Mouse (Mus musculus) cerebellum, postnatal 14 days (tissue): ENCODE measurements at regions not wholly inside any gene's neighbourhood (a gene's known extent, or its start where the extent isn't known, plus 50 kb on each side); places are given as distances from the start of the nearest gene placed in this dataset.

Experiments used
- DNase-seq, 2 experiments: peaks; one replicate each; pipeline ENCODE4 v3.0.0; 2021; ENCODE audit warnings: mixed read lengths in 2 of 2

DNA sequence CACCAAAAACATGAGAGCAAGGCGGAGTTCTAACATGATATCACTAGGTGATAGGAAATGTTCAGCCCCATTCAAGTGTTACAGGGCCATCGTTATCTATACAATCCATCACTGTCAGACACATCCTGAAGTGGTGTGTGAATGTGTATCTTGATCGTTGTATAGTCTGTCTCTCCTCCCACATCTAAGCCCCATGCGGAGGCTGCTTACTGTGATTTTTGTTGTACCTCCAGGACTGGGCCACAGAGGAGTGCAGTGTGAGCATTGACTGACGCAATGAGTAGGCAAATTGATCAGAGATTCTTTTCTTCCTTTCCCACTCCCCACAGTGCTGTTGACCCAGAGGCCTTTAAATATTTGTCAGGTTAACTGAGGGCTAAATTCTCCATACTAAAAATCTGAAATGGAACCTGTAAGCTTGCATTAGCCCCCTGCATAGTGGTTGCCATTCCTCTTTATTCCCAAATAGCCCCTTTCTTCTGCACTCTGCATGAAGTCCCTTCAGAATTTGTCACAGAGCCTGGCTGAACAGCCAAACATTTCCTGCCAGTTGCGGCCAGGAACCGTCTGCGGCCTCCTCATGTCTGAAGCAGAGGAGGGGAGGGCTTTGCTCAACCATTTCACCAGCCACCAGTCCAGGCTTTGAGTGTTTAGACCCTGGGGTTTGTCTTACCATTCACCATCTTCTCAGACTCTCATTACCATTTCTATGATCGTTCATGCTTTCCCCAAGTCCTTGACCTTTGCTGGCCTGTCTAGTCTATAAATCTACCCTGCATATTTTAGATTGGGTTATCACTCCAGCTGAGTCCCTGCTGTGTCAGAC is 119.3 kb downstream of the Ttc8 start:
- DNase-seq: no peak

DNA sequence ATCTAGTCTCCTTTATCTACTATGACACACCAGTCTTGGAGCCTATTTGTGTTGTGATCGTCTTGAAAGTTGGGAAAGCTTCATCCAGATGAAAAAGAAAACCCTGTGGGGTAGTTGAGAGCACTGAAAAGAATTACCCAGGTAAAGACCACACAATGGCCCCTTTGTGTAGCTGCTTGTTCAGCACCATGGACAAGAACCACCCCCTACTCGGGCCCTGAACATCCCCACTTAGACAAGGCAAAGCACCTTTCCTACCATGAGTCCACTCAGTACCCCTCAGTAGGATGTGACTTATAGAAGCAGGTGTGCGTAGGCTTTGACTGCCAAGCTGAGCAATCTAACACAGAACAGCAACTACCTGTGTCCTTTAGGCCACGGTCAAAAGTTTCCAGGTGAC is 121.2 kb downstream of the Ttc8 start:
- DNase-seq: no peak

DNA sequence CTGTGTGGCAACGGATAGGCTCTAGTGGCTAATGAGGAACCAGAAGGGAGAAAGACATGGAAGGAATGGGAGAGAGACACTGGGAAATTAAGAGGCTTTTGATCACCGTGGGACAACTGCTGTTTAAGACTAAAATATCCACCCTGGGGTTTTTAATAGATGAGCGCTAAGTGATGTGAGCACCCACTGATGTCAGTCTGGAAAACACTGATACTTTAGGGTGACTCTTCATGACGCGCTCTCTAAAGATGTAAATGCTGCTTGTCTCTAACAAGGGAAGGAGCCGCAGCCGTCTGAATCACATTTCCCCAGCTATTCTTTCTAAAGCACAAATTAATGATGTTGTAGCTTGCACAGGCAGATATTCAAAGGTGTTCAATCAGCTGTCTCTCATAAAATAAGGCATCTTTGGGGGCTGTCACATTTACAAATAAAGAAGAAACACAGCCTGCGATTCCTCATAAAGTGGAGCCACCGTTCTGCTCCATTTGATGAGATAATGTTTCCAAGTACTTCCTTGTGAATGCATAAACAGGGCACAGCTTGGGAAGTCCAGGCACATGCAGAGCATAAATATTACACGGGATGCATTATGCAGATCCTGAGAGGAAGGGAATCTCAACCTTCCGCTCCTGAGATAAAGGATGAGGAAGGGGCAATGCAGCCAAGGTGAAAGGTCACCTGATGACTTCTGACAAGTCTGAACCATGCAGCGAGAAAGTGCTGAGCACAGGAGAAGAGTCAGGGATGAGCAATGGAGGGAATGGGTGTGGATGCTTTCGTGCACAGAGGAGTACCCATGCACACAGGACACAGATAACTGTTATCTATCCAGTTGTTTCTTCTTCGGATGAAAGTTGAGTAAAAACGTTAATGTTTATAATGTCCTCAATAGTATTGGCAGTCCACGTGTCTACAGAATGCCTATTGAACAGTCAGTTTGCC is 122.8 kb downstream of the Ttc8 start:
- DNase-seq: no peak

DNA sequence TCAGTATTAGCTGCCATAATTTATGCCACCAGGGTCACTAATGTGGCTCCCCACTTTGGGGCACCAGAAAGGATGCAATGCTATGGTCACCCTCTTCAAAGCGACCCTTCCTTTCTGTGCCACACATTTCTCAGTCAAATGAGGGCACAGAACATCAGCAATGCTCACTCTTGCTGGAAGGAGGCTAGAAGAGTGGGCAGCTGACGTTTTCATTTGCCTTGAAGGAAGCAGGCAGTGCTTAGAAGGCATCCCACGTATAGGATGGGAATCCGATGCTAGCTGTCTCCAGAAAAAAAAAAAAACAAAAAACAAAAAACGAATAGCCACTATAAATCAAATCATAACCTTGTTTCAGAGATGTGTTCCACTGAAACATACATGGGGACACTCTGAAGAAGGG is 124.1 kb downstream of the Ttc8 start:
- no peak for DNase-seq

DNA sequence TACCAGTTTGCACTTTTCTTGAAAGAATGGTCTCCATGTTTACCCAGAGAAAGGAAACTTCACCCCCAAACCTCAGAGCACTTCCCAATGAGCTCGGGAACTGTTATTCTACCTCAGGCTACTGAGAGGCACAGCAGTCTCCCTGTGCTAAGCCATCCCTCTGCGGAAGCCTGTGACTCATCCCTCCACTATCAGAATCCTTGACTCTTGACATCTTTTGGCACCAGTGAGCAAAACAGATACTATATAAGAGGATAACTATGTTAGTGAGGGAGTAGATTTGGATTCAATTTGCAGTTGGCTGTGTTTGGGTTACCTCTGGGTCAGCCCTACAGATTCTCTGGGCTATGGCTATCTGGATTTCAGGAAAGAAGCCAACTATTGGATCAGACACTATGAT is 130.1 kb downstream of the Ttc8 start:
- DNase-seq: no peak

DNA sequence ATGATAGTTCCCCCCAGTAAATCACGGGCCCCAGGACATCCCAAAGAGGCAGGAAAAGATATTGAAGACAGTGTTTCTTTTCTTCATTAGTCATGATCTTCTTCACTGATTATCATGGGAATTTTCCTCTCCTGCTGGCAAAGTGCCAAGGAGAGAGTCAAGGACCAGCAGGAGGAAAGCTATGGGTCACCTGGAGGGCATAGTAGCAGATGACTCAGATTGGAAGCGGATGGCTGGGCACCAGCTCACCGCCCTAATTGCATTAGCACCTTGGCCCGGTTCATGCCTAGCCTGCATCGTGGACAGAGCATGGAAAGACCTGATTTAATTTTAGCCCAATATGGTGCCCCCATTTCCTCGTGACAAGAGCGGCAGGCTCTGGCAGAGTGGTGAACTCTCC is 132.2 kb downstream of the Ttc8 start:
- peak; percentile 83 to 85 for DNase-seq

DNA sequence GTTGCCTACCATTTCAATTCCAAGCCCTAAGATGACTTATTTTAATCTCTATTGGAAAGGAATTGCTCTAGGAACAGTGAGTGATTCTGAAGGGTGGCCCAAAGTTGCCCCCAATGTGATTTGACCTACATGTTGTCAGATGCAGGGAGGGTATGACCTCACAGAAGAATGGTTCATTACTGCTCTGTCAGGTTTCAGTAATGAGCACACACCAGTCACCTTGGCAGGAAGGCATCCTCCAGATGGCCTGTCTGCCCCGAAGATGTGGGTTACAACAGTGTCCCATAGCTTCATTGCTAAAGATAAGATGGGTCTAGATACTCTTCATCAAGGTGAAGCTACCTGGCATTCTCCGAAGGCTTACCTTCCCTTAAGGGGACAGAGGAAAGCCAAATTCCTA is 137.1 kb downstream of the Ttc8 start:
- DNase-seq: peak; percentile 20 to 50

DNA sequence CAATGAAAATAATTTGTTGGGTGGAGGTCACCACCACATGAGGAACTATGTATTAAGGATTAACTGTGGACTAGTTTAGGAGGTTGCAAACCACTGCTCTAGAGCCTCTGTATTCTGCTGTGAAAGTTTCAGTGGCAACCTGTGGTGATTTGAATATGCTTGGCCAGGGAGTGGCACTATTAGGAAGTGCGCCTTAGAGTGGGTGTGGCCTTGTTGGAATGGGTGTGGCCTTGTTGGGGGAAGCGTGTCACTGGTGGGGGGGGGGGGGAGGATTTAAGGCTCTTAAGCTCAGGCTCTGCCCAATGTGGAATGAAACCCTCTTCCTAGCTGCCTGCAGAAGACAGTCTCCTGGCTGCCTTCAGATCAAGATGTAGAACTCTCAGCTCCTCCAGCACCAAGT is 138.5 kb downstream of the Ttc8 start:
- DNase-seq: no peak

DNA sequence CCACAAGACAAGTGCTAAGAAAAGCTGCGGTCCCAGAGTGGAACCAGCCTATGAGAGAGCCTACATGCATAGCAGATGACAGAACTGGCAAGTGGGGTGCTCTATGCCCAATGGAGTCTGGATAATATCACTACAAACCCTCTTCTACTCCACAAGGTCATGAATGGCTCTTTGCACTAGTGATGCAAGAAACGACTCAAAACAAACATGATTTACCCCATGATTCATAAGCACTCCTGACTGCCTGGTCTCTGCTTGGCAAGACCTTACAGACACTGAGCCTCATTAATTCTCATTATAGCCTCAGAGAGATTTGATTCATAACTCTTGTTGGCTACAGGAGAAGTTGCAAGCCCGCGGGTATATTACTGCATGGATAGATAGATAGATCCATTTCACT is 139.1 kb downstream of the Ttc8 start:
- no peak for DNase-seq

DNA sequence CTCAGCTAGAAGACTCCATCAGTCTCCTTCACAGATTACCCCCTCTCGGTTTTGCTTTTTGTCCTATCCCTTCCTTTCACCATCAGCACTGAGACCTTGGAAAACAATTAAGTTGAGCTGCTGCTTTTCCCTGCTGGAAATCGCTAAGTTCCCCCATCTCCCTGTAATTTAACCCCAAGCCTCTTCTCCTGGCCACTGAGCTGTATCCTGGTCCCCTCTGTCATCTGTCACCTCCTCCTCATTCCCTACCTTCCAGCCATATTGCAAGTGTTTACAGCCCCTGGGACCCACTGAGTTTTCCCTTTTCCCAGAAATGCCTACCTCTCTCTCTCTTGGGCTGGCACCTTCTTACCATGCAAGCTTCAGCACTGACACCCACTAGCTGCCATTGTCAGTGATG is 140.3 kb downstream of the Ttc8 start:
- DNase-seq: no peak

DNA sequence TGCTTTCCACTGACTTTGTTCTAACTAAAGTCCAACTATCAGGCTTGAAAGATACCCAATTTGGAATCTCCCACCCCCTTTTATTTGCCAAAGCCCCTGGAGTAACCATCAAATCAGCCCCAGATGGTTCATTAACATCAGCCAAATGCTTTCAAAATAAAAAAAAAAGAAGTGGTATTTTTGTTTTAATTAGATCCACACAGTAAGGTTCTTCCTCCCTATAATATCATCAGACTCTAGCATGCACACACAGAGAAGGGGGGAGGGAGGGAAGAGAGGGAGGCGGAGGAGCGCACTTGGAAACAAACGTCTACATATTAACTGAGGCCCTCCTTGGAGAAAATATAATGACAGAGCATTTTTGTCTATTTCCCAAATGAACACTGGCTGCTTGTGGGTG is 143.1 kb downstream of the Ttc8 start:
- no peak for DNase-seq

DNA sequence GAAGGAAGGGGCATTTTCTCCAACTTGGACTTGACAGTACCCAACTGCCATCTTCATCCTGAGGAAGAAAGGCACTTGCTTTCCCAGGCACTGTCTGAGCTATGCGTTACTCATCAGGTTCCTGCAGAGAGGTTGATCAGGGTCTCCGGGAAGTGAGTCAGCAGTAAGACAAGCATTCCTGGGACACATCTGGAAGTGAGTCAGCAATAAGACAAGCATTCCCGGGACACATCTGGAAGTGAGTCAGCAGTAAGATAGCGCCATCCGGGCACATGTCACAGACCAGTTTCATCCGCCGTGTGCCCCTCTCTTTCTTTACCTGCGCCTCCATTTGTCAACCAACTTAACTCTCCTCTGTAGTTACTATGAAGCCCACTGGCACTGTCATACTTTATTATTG is 143.5 kb downstream of the Ttc8 start:
- DNase-seq: no peak

DNA sequence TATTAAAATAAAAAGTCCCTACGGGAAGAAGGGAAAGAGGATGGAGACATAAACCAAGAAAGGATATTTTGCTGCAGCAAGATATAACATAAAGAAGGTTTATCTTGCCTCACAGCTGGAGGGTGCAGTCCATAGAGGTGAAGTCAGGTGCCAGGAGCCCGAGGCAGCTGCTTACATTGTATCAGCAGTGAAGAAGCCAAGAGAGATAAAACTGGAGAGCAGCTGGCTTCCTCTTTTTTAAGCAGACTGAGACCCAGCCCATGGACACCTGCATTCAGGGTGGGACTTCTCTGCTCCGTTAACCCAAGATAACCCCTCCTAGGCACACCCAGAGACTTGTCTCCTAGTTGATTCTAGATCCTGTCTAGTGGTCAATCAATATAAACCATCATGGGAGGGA is 147.6 kb downstream of the Ttc8 start:
- no peak for DNase-seq

DNA sequence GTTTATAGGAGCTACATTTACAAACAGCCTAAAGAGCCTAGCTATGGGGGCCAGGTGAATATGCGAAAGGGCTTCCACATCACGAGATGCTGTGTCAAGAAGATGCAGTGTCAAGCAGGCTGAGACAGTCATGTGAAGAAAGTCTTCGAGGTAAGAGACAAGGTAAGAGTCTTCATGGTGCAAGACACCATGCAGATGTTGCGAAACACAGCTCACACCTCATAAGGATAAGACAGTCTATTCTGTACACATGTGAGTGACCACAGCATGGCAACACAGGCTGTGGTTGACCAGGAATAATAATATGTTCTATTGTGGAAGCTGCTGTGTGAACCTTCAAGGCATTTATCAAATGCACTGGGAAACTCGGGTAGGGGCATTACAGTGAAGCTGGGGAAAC is 153.4 kb downstream of the Ttc8 start:
- no peak for DNase-seq

DNA sequence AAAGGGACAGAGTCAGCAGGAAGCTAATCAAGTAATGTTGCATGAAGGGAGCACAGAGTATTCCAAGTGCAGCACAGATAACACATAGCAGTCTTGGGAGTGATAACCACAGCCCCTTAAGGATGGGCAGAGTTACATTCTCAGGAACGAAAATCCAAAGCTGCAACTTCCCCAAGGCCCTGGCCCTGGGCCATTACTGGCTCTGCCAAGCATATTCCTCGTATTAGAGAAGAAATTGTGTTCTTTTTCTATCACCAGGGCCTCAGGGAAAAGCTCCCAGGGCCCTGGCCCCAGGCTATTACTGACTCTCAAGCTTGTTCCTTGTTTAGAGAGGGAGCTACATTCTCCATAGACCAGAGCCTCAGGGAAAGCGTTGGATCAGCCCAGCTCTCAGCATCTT is 157.0 kb downstream of the Ttc8 start:
- no peak for DNase-seq

DNA sequence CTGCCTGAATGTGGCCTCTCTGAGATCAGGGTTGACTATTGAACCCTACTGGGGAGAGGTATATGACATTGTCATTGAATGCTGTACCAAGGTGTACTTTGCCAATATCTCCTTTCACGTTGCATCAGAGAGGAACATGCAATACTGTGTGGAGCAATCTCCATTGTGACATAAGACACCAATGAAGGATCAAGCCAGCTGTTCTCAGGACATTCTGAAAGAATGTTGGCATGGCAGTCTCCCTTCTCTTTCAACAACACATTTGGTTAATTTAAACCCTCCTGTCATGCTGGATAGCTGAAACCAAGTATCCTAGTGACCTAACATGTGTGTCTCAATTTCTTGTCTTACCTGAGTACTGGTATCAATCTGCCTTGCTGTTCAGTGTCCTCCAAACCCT is 159.5 kb downstream of the Ttc8 start:
- no peak for DNase-seq

DNA sequence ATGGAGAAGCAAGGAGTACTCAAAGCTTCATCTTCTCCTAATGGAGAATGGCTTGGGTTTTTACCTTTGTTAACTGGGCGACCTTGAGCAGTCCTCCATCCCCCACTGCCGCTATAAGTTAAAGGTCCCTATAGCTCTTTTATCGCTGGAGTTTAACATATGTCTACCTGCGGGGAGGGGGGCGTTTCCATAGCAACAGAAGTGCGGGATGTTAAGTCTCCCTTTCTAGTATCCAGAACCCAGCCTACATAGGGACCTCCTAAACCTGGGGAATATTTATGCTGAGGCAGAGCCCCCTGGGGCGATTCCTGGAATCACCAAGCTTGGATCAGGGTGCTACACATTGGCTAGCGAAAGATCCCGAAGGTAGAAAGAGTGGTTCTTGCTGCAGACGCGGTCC is 163.2 kb downstream of the Ttc8 start:
- DNase-seq: no peak

DNA sequence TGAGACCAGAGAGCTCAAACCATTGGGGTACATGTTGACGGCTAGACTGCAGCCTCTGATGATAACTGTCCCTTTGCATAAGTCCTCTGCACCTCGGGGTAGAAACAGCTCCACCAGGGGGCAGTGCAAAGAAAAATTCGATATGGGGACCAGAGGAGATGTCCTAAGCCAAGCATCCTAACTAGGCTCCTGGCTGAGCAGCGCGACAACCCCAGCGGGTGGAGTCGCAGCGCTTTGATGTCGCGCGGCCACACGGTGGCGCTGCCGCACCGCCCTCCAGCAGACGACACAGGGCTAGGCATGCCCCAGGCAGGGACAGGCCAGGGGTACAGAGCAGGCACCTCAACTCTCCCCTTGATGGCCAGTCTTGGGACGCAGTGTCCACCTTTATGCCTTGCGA is 163.8 kb downstream of the Ttc8 start:
- DNase-seq: peak; percentile 90 to 93

DNA sequence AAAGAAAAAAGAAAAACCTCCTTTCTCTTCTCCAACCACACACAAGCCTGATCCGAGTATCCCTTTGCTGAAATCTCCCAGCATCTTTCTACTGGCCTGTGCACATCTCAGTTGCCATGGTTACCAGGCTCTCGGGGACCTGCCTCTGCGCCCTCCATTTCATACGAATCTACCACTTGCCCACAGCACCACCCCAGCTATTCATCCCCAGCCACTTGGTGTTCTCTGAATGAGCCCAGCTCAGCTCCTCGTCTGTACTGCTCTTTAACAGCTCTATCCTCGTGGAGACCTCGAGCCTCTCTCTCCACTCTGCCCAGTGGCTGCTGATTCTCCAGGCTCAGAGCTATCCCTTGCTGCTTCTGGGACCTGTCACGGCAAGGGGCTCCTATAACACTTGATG is 166.9 kb downstream of the Ttc8 start:
- peak; percentile 26 to 39 for DNase-seq

DNA sequence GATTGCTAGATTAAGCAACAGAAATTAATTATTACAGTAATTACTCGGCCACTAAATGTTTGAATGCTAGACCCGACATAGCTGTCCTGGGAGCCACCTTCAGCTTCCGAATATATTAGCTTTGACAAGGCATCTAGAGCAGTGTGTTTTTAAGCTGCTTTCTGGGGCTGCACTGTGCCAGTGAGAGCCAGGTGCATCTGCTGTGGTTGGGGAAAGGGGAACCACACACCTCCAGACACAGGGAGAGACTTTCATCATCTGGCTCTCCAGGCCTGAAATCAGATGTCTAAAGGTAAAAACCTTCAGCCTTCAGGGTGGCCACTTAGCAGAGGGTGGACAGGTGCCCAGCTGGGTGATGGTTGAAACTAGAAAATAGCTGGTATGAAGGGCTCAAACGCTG is 171.4 kb downstream of the Ttc8 start:
- DNase-seq: no peak

DNA sequence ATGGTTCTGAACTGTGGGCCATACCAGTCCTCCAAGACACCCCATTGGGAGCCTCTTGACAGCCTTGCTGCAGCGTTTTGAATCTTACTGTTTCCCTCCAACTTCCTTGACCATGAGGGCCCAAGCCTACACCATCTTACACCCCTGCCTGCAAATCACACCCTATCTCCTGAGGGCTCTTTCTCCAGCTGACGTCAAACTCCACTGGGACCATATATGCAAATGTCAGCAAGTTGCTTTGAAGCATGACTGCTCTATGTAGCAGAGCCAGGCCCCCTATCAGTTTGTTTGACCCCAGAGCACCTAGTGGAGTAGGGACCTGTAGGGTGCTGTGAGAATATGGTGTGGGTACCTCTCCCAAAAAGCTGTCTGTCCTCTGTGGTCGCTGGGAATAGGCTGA is 172.8 kb downstream of the Ttc8 start:
- DNase-seq: no peak

DNA sequence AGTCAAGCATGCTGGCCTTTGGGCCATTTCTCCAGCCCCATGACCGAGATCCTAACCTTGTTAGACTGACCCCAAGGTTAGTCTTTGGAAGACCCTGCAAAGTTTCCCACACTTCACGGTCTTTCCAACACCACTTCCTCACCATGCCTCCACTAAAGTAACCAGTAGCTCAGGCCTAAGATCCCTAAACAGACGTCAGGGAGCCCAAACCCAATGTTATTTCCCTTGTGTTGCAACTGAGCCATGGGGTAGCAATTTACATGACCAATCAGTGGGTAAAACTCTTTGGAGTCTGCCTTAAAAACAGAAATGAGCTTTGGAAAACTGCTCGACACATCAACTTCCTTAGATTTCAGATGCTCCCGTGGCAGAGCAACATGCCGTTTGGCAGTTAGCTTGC is 173.6 kb downstream of the Ttc8 start:
- no peak for DNase-seq

DNA sequence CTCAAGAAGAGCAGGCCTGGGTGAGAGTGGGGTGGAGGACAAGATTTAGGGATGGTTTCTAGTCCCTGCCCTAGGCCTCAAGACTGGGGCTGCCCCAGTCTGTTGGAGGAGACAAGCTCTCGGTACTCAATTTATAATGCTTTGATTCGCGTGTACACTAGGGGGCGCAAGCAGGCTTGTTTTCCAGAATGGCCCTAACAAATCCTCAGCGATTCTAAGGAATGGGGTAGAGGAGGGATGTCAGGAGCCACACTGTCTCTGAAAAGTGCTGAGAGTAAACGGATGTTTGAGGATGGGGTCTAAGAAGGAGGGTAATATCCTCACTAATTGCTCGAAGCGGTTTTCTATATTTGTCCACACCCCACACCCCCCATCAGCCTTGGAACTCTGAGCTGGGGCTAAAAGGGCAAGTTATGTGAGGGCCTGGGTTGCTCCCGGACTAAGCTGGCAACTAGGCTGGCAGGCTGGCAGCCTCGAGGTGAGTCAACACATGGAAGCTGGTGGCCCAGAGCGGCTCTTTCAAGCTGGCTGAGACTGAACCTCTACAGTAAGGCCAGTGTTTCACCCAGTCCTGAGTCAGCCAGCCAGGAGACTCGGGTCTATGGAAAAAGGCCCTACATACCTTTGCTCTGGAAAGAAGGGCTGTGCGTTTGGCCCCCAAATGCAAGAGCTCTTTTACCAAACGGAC is 176.7 kb downstream of the Ttc8 start:
- DNase-seq: peak; percentile 96
